Mouse (Mus musculus) lung, postnatal 25 days (tissue): ENCODE measurements around the gene Tnip1.

Experiments used
- DNase-seq: peaks from one replicate; pipeline ENCODE4 v3.0.0; 2022; ENCODE audit warnings: low spot score

Tnip1 gene

GRCm38 (mm10) chr11:54879434-54879833, 83.3 kb downstream of the Tnip1 start:
- peak; percentile 82 for DNase-seq

- no peak for DNase-seq
These were observed 83.8 kb downstream of the Tnip1 start for GRCm38 (mm10) chr11:54878893-54879292.

- DNase-seq, result no peak
These were observed 86.7 kb downstream of the Tnip1 start for GRCm38 (mm10) chr11:54876031-54876430.

- no peak for DNase-seq
These were observed 90.7 kb downstream of the Tnip1 start for GRCm38 (mm10) chr11:54871831-54872537.

- no peak for DNase-seq
These were observed 93.4 kb downstream of the Tnip1 start for GRCm38 (mm10) chr11:54869318-54869717.

- DNase-seq, result no peak
These were observed 94.3 kb downstream of the Tnip1 start for GRCm38 (mm10) chr11:54868445-54868844.

- no peak for DNase-seq
These were observed 94.7 kb downstream of the Tnip1 start for GRCm38 (mm10) chr11:54867903-54868434.

GRCm38 (mm10) chr11:54867049-54867385, 95.7 kb downstream of the Tnip1 start:
- DNase-seq, result peak; percentile 25

GRCm38 (mm10) chr11:54866119-54867048, 96.3 kb downstream of the Tnip1 start, which contains the start of gene Hint1:
Gene Hint1, plus strand, starts transcription at chr11:54866383.
- DNase-seq, result peak; percentile 92

- DNase-seq, result no peak
These were observed 97.2 kb downstream of the Tnip1 start for GRCm38 (mm10) chr11:54865330-54866085.

GRCm38 (mm10) chr11:54862621-54863520, 99.8 kb downstream of the Tnip1 start:
- DNase-seq, result peak; percentile 63

GRCm38 (mm10) chr11:54861471-54862420, 101.0 kb downstream of the Tnip1 start:
- DNase-seq, result no peak
